Mouse (Mus musculus): ENCODE results near the gene 4932438H23Rik.

4932438H23Rik gene

GRCm38 (mm10) chr16:91056043-91056821 is 38.7 kb downstream of the 4932438H23Rik start:
- no peak for DNase-seq

GRCm38 (mm10) chr16:91055150-91055549 is 39.8 kb downstream of the 4932438H23Rik start:
- DNase-seq = no peak

DNA sequence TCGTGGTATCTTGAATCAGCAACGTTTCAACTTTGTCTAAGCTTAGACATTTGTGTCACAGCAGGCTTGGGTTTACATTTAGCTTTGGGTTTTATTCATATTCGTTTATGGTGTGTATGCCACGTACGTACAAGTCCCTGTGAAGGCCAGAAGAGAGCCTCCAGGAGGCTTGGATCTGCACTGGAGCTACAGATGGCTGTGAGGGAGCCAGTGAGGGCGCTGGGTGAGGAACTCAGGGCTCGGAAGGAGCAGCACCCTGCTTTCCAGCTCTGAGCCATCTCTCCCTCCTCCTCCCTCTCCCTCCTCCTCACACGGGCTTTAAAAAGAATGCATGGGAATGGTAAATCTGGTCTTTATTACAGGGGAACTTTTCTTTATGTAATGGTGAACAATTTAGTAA is 41.3 kb downstream of the 4932438H23Rik start:
- peak in 1 of 2 experiments; percentile 48 for DNase-seq

DNA sequence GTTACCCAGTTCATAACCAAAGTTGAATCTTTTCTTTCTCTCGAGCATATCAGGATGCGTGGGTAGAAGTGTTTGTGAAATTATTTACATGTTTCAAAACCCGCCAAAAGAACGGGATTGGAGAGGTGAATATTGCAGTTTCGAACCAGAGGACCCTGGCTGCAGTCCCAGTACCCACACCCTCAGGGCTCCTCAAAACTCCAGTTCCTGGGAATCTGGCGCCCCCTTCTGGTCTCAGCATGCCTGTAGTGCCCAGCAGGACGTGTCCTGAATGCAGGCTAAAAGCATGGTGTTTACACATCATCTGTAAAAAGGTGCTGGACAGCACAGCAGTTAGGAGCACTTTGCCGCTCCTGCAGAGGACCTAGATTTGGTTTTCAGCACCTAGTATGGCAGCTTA is 49.4 kb downstream of the 4932438H23Rik start:
- peak; percentile 59 to 83 for DNase-seq

DNA sequence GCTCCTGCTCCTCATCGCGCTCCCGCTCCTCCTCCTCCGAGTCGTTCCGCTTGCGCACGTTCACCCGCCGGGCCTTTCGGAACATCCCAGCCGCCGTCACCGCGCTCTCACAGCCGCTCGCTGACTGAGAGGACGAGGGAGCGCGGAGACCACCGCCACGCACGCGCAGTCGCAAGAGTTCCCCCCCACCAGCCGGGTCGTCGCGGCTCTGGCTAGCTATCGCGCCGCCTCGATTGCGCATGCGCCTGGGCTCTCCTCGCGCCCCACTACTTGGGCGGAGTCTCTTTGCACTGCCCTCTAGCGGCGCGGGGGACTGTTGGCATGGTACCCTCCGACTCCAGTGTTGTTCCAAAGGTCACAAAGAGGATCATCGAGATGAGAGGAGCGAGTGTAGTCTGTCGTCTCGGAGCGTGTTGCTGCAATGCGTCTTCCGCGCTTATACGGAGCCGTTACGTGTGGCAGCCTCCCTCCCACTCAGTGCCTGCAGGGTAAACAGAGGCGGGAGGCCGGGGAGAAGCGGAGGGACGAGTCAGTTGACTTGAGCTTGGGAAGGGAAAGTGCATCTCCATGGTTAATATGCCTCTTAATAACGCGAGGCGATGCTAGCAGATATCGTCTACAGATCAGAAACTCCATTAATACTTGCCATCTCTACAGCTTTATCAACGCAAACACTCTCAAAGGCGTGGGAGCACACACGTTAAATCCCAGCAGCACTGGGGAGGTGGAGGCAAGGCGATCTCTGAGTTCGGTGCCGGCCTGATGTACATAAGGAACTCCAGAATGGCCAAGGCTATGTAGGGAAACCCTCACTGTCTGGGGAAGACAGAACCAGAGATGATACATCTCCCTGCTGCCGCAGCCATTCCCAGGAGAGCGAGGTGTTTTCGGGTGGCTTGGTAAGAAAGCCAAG is 50.4 kb downstream of the 4932438H23Rik start, which contains the start of gene Paxbp1:
Gene Paxbp1, minus strand, starts transcription at position 274 of the 913 bp plus-strand sequence.
- DNase-seq = peak; percentile 100

DNA sequence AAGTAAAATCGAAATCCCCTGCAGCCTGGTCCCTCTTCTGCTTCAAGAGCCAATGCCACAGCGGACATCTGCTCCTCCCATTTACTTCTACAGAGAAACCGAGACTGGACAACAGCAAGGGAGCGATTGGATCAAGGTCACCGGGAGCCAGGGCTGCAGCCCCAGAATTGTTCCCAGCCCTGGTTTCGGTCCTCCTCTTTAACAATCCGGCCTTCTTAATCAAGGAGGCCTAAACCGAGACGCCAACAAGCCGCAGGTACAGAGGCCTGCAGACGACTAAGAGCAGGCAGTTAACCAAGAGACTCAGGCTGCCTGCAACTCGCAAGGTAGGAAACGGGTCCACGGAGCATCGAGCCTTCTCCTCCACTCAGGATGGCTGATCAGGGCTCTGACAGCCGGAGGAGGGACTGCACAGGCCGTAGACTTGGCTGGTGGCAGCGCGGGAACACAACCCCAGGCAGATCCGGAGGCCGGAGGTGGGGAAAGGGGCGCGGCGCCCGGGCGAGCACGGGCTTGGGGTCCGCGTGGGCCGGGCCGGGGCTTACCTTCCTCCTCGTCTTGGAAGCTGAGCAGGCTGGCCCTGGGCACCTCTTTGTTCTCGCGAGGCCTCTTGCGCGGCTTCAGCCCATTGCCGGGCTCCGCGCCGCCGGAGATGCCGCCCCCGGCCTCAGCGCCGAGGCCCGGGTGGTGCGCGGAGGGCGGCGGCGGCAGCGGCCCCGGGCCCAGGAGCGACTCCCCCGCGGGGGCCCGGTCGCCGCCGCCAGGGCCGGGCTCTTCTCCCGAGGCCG is 51.3 kb downstream of the 4932438H23Rik start:
- DNase-seq = peak; percentile 66 to 78

- peak in 1 of 2 experiments; percentile 6 for DNase-seq
These were observed 52.3 kb downstream of the 4932438H23Rik start for GRCm38 (mm10) chr16:91042640-91043039.

GRCm38 (mm10) chr16:91035866-91036265 is 59.1 kb downstream of the 4932438H23Rik start:
- no peak for DNase-seq

GRCm38 (mm10) chr16:91030751-91031150 is 64.2 kb downstream of the 4932438H23Rik start:
- no peak for DNase-seq

GRCm38 (mm10) chr16:91029901-91030300 is 65.0 kb downstream of the 4932438H23Rik start:
- DNase-seq = no peak

DNA sequence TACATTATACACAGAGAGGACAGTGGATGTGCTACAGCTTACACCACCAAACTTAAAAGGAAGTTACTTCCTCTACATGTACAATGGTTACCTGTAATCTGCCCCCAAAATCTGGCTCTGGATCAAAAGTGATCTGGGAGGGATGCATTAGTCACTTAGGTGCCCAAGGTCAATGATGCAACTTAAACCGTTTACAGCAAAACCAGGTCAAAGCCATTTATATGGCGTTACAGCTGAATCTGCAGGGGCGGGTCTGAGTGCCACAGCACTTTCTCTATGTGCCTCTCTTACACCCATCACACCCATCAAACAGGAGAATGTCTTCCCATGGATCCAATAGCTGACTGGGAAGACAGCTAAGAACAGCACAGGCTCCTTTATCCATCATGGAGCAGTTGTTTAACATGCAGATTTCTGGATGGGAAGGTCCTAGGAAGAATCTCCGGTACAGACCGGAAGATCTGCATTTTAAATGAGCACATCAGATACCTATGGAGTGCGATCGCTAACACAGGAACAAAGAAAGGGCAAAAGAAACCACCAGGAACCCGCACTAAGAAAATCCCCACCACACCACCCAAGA is 65.7 kb downstream of the 4932438H23Rik start:
- no peak for DNase-seq

DNA sequence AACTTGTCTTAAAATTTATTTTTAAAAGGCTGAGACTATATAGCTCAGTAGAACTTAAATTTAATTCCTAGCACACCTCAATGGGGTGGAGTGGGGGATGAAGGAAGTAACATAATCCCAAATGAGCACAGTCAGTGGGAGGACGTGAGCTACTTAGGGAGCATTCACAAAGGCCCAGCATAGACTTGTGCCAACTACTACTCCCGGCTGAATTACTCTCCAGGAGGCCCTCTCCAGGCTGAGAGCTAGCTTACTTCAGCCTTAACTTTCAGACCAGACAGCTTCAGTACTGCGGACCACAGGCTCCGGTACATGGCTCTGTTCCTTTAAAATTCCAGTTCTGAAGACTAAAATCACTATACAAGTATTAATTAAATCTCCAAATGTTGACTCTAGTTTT is 68.6 kb downstream of the 4932438H23Rik start:
- DNase-seq = no peak

DNA sequence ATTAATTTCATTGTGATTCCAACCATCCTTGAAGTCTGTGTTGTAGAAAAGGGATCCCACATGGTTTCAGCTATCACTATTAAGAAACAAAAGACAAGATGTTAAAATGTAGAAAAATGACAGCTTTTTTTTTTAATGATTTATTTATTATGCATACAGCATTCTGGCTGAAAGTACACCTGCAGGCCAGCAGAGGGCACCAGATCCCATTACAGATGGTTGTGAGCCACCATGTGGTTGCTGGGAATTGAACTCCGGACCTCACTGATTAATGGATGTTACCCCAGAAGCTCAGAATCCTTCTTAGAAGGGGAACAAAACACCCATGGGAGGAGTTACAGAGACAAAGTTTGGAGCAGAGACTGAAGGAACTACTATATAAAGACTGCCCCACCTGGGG is 71.5 kb downstream of the 4932438H23Rik start:
- DNase-seq = peak; percentile 27 to 43

- DNase-seq = no peak
These were observed 74.0 kb downstream of the 4932438H23Rik start for GRCm38 (mm10) chr16:91020842-91021483.

- no peak for DNase-seq
These were observed 75.4 kb downstream of the 4932438H23Rik start for GRCm38 (mm10) chr16:91019476-91019875.

GRCm38 (mm10) chr16:91015761-91016160 is 79.2 kb downstream of the 4932438H23Rik start:
- no peak for DNase-seq

- DNase-seq = no peak
These were observed 83.1 kb downstream of the 4932438H23Rik start for GRCm38 (mm10) chr16:91011847-91012246.

- peak; percentile 91 to 94 for DNase-seq
These were observed 83.8 kb downstream of the 4932438H23Rik start, which contains the start of gene Synj1 for GRCm38 (mm10) chr16:91011021-91011683. Gene Synj1 (minus strand): TSS chr16:91011308.

GRCm38 (mm10) chr16:91010581-91011020 is 84.3 kb downstream of the 4932438H23Rik start:
- DNase-seq = no peak

DNA sequence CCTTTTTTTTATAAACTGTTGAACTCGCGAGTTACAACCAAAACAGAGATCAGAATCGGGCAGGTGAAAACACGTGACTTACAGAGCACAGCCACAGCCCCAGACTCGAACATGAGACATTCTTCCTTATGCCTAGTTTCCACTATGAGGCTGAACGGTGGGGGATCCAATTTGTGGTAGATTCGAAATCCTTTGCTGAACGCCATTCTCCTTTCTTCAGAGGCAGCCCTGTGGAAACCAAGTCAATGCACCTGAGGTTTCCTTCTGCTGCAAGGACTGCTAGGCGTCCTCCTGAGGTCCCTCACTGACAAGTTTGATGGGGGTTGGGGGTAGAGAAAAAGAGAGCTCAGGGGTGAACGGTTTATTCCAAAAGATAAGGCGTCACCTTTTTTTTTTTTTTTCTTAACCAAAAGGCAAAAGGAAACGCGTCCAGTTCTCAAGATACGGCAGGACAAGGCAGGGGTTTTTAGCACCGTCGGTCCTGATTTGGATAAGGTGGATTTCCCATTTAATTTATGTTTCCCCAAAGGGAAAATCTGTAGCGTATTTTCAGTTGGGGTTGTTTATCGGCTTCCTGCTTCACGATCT is 84.9 kb downstream of the 4932438H23Rik start:
- DNase-seq = peak; percentile 41 to 43

Measured in cerebellum, postnatal 14 days (tissue).